Mouse (Mus musculus) MEL-GATA-1-ER (cell line): Measurements from ENCODE around the gene Rcc1l.

Experiments
- DNase-seq: peaks from one replicate; pipeline ENCODE4 v3.0.0-alpha.2; 2012; ENCODE audit warnings: low read depth; ENCODE audit errors: extremely low read depth

Gene Rcc1l

GRCm38 (mm10) chr5:134176169-134176881, at the start of gene Rcc1l:
Gene Rcc1l, minus strand, starts transcription at chr5:134176774.
- DNase-seq, result peak; percentile 96

- DNase-seq, result no peak
Observed at GRCm38 (mm10) chr5:134225110-134225901, 48.7 kb upstream of the Rcc1l start.

DNA sequence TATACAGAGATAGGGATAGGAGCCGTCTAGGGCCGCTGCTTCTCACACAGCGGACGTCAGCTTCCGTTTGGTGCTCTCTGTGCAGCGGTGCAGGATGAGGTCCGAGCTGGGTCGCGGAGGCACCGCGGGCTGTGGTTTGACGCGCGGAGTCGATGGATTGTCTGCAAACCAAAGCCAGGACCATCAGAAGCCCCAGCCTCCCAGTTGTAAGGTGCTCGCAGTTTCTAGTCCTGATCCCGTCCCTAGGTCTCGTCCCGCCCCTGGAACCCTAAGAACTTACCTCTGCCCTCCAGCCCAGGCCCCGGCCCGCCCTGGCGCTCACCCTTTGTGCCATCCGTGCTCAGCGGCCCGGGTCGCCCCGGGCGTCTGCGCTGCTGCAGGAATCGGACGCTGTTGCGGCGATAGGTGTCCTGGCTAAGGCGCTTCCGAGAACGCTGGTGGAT, 45.2 kb upstream of the Rcc1l start:
- DNase-seq, result no peak

GRCm38 (mm10) chr5:134221278-134221677, 44.7 kb upstream of the Rcc1l start:
- no peak for DNase-seq

- DNase-seq, result no peak
Observed at GRCm38 (mm10) chr5:134217900-134218299, 41.3 kb upstream of the Rcc1l start.

GRCm38 (mm10) chr5:134214021-134214806, 37.6 kb upstream of the Rcc1l start:
- DNase-seq, result no peak

- DNase-seq, result no peak
Observed at GRCm38 (mm10) chr5:134209931-134210554, 33.5 kb upstream of the Rcc1l start.

DNA sequence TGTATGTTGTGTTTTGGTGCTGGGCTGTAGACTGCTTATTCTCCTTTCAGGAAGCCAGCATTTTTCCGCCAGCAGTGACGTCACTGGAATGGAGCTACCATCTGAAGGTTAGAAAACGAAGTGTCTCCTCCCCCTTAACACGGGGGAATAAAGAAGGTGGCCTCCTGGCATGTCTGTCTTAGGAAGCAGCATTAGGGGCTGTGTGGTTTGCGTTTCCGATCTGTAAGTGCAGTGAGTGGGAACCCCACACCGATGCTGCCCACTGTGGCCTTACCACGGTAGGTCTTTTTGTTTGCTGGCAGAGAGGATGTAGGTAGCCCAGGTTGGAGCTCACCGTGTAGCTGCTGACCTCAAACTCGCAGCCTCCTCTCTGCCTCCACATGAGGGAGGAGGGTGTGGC, 30.1 kb upstream of the Rcc1l start:
- DNase-seq, result no peak

DNA sequence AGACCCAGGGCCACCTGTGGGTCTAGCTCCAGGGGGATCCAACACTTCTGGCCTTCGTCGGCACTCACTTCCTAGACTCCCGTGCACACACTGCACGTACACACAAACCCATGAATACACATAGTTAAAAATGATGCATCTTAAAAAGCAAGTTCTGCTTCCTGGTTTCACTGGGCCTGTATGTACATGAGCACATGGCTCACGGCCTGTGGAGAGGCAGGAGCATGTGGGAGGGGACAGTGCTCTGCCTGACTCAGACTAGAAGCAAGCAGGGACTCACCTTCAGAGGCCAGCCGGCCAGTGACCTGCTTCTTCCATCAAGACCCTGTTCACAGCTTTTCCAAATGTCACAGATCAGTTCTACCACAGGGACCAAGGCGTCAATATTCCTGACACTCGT, 17.1 kb upstream of the Rcc1l start:
- DNase-seq, result no peak

- DNase-seq, result no peak
Observed at GRCm38 (mm10) chr5:134188571-134188970, 12.0 kb upstream of the Rcc1l start.

- DNase-seq, result peak; percentile 77
Observed at GRCm38 (mm10) chr5:134186961-134187731, 10.6 kb upstream of the Rcc1l start.

DNA sequence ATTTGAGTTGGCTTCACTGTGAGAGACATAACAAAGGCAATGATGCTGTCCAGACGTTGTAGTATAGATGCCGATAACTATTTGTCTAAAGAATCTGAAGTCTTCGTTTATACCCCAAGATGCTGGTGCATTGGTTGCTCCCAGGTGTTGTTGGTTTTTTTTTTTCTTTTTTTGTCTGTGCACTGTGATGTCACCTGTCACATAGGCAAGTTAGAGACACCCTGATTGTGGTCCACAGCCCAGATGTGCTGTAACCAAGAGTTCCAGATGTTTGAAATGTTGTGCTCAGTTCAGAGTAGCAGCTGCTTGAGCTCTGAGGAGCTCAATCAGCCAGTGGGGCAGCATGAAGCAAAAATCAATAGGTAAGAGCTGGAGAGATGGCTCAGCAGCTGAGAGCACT, 9.5 kb upstream of the Rcc1l start:
- no peak for DNase-seq

DNA sequence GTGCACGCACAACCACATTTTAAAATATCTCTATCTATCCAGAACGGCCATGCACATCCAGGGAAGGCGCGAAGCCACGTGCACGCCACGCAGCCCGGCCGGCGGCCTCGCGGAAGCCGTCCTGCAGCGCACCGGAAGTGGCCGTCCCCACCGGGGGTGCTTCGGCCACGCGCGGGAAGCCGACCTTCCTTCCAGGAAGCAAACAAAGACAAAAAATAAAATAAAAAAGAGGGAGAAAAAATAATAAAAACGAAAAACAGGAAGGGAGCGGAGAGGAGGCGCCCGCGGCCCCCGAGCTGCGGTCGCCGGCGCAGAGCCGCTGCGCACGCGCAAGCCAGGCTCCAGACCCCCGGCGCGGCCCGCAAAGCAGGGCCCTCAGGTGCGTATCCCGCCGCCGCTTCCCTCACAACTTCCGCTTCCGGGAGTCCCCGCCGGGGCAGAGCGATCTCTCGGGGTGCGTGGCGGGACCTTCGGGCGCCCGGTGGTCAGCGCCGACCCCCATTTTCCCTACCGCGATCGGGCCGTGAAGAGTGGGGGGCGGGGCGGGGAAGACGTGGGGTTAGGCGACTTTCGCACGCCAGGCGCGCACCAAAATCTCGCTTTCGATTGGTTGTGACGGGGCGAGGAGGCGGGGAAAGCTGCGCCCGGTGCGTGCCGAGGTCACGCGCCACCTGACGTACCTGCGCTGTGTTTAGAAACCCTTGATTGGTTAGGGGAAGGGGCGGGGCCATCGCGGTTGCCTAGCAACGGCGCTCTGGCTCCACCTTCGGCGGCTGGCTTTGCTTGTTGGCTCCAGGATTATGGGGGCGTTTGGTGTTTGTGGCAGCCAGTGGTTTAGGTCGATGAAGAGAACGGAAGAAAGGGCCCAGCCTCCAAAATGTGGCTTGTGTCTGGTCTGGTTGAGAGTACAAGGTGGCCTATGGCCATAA, 7.6 kb upstream of the Rcc1l start, which contains the start of gene Gtf2ird2:
Gene Gtf2ird2 (plus strand): TSS at position 140 of the 929 bp plus-strand sequence.
- DNase-seq, result peak; percentile 97

GRCm38 (mm10) chr5:134183162-134183561, 6.6 kb upstream of the Rcc1l start:
- peak; percentile 47 for DNase-seq

- no peak for DNase-seq
Observed at GRCm38 (mm10) chr5:134182735-134183134, 6.2 kb upstream of the Rcc1l start.

- DNase-seq, result no peak
Observed at GRCm38 (mm10) chr5:134182172-134182571, 5.6 kb upstream of the Rcc1l start.

- peak; percentile 89 for DNase-seq
Observed at GRCm38 (mm10) chr5:134179871-134180270, 3.3 kb upstream of the Rcc1l start.

GRCm38 (mm10) chr5:134178536-134178935, 2.0 kb upstream of the Rcc1l start:
- no peak for DNase-seq

- no peak for DNase-seq
Observed at GRCm38 (mm10) chr5:134175696-134176095, 878 bp downstream of the Rcc1l start.
